Mouse (Mus musculus): Measurements from ENCODE around the gene Lrrk1.

Gene Lrrk1

GRCm38 (mm10) chr7:66184026-66184425 lies 204.1 kb downstream of the Lrrk1 start:
- no peak for DNase-seq

GRCm38 (mm10) chr7:66183404-66183803 lies 204.7 kb downstream of the Lrrk1 start:
- DNase-seq: no peak

- DNase-seq: no peak
These were observed 206.0 kb downstream of the Lrrk1 start for GRCm38 (mm10) chr7:66182075-66182715.

GRCm38 (mm10) chr7:66180711-66181365 lies 207.3 kb downstream of the Lrrk1 start:
- DNase-seq: no peak

GRCm38 (mm10) chr7:66180260-66180659 lies 207.9 kb downstream of the Lrrk1 start:
- no peak for DNase-seq

- DNase-seq: no peak
These were observed 208.4 kb downstream of the Lrrk1 start for GRCm38 (mm10) chr7:66179711-66180110.

- peak; percentile 31 for DNase-seq
These were observed 209.0 kb downstream of the Lrrk1 start for GRCm38 (mm10) chr7:66179120-66179581.

GRCm38 (mm10) chr7:66178101-66178500 lies 210.0 kb downstream of the Lrrk1 start:
- no peak for DNase-seq

GRCm38 (mm10) chr7:66176929-66177328 lies 211.2 kb downstream of the Lrrk1 start:
- no peak for DNase-seq
